Comparison of ENCODE assay signal across 8 mouse cellular contexts in genomic region chr7:24954450-24954849, GRCm38 (mm10). TPM values are rescaled to one million over a fixed set of nuclear protein-coding genes. Genes with fewer than 3 reads are reported as not detected.
A peak's percentile ranks its signal among the peaks of the same experiment; 100 is the strongest.
DNase-seq lines count a peak whose midpoint lies in the region; ATAC-seq and TF ChIP-seq lines count a peak whose summit lies in the region.

No protein-coding gene starts in this region.

- H3K27me3 ChIP-seq in forebrain, postnatal 0 days (ENCODE audit: insufficient read depth, low read length): peaks cover 54% of the 10 kb centered on the region
- H3K27me3 ChIP-seq in liver, embryonic 11.5 days (replicated peaks; ENCODE audit: control insufficient read depth, insufficient read depth, low read length): peaks cover 80% of the 10 kb centered on the region
- peaks cover 47% of the 10 kb centered on the region for H3K27me3 ChIP-seq in small intestine, adult 2 months (ENCODE audit: control insufficient read depth, insufficient read depth, low read length)

- H3K9ac ChIP-seq in forebrain, postnatal 0 days: peak overlapping the region; percentile 18; the same call in 1 of the 2 replicates
- H3K9ac ChIP-seq in liver, embryonic 11.5 days (ENCODE audit: low read depth, low read length): no peak overlapping the region

- peak; percentile 58 for DNase-seq in 416B (ENCODE audit: low read depth)
- peak; percentile 41 for DNase-seq in CD4-positive helper T cell, adult 2 months (ENCODE audit: low read depth, low spot score)
- DNase-seq in forebrain, postnatal 0 days: no peak
- DNase-seq in liver, embryonic 11.5 days (ENCODE audit: low spot score): no peak
- DNase-seq in frontal cortex, postnatal 25 days (ENCODE audit: low spot score in 2 of 2): no peak

- TF ChIP-seq POLR2A in small intestine, adult 2 months (IDR thresholded peaks at IDR 0.05; ENCODE audit: low read depth, low read length): no peak

- H3K4me3 ChIP-seq in forebrain, postnatal 0 days (ENCODE audit: low read depth, low read length): peak overlapping the region; percentile 28
- peak overlapping the region; percentile 42 for H3K4me3 ChIP-seq in liver, embryonic 11.5 days (ENCODE audit: low read depth, low read length)
- H3K4me3 ChIP-seq in small intestine, adult 2 months (ENCODE audit: low read depth, low read length): peak overlapping the region; percentile 56

- no peak for TF ChIP-seq CTCF in forebrain, postnatal 0 days (IDR thresholded peaks at IDR 0.05; ENCODE audit: low read depth)
- TF ChIP-seq CTCF in small intestine, adult 2 months (IDR thresholded peaks at IDR 0.05; ENCODE audit: extremely low read depth, insufficient read length, insufficient replicate concordance, low read depth, low read length): no peak

- no peak overlapping the region for H3K27ac ChIP-seq in forebrain, postnatal 0 days (ENCODE audit: low read depth, low read length)
- no peak overlapping the region for H3K27ac ChIP-seq in liver, embryonic 11.5 days (ENCODE audit: low read depth, low read length)
- no peak overlapping the region for H3K27ac ChIP-seq in small intestine, adult 2 months (ENCODE audit: insufficient read depth, low read depth, low read length)

- no peaks in the 10 kb centered on the region for H3K4me1 ChIP-seq in forebrain, postnatal 0 days (ENCODE audit: insufficient read depth)
- H3K4me1 ChIP-seq in liver, embryonic 11.5 days (replicated peaks; ENCODE audit: control insufficient read depth, insufficient read depth, low read length): peaks cover 3% of the 10 kb centered on the region; the same call in 1 of the 2 replicates
- H3K4me1 ChIP-seq in small intestine, adult 2 months (ENCODE audit: control insufficient read depth, insufficient read depth, insufficient read length, low read length): peaks cover 6% of the 10 kb centered on the region

- no peaks in the 10 kb centered on the region for H3K9me3 ChIP-seq in forebrain, postnatal 0 days (ENCODE audit: low read length)
- no peaks in the 10 kb centered on the region for H3K9me3 ChIP-seq in liver, embryonic 11.5 days (ENCODE audit: control insufficient read depth, low read length)

- peak overlapping the region; percentile 48 for H3K4me2 ChIP-seq in forebrain, postnatal 0 days (ENCODE audit: low read depth)
- peak overlapping the region; percentile 61 for H3K4me2 ChIP-seq in liver, embryonic 11.5 days

- ATAC-seq in forebrain, postnatal 0 days: peak; percentile 34; the same call in 1 of the 2 replicates
- no peak for ATAC-seq in liver, embryonic 11.5 days (replicated peaks; ENCODE audit: low FRiP score)
- ATAC-seq in megakaryocyte-erythroid progenitor cell, adult 5-6 weeks (replicated peaks; ENCODE audit: low FRiP score, low TSS enrichment, poor library complexity, severe bottlenecking): no peak
- no peak for ATAC-seq in cerebellum, adult (ENCODE audit: insufficient number of reproducible peaks, low FRiP score, low TSS enrichment)

- WGBS in forebrain, postnatal 0 days: 3% methylated on average over 29 of the region's 30 CpGs
- WGBS in liver, embryonic 11.5 days: 2% methylated on average over 27 of the region's 30 CpGs
- WGBS in small intestine, adult 2 months: 4% methylated on average over 30 of the region's 30 CpGs

- no peaks in the 10 kb centered on the region for H3K36me3 ChIP-seq in forebrain, postnatal 0 days (ENCODE audit: insufficient read depth)
- no peaks in the 10 kb centered on the region for H3K36me3 ChIP-seq in liver, embryonic 11.5 days (ENCODE audit: control insufficient read depth, insufficient read depth, low read length)
- no peaks in the 10 kb centered on the region for H3K36me3 ChIP-seq in small intestine, adult 2 months (ENCODE audit: control insufficient read depth, insufficient read depth, low read length)

RNA-seq across cellular contexts. Expression of gene Gm4881, which starts 10.2 kb away (rescaled TPM):
- total RNA-seq in forebrain, postnatal 0 days (2014; rRNA removed): 0.54 and 2.1 TPM in 2 replicates
- 0.33 and 0.97 TPM in 2 replicates for polyA plus RNA-seq in forebrain, postnatal 0 days (2015; fragmentation: Nextera tagmentation; extraction: Ambion mirVana)
- polyA plus RNA-seq in liver, embryonic 11.5 days (2014; fragmentation: Nextera tagmentation; extraction: Ambion mirVana): not detected in 2 replicates
- not detected in 2 replicates for polyA plus RNA-seq in small intestine, adult 2 months (2012; rRNA removed)
- total RNA-seq in megakaryocyte-erythroid progenitor cell, adult 5-6 weeks (2014; fragmentation: Nextera tagmentation): not detected in 2 replicates
- total RNA-seq in megakaryocyte-erythroid progenitor cell, adult 5-6 weeks (2017): not detected in 2 replicates

RNA-seq across cellular contexts. Expression of gene Rabac1, which starts 18.1 kb away (rescaled TPM):
- 359 and 362 TPM in 2 replicates for total RNA-seq in forebrain, postnatal 0 days (2014; rRNA removed)
- polyA plus RNA-seq in forebrain, postnatal 0 days (2015; fragmentation: Nextera tagmentation; extraction: Ambion mirVana): 393 and 448 TPM in 2 replicates
- polyA plus RNA-seq in liver, embryonic 11.5 days (2014; fragmentation: Nextera tagmentation; extraction: Ambion mirVana): 91.3 and 101 TPM in 2 replicates
- 262 and 282 TPM in 2 replicates for polyA plus RNA-seq in small intestine, adult 2 months (2012; rRNA removed)
- 128 and 146 TPM in 2 replicates for total RNA-seq in megakaryocyte-erythroid progenitor cell, adult 5-6 weeks (2014; fragmentation: Nextera tagmentation)
- 38.0 and 103 TPM in 2 replicates for total RNA-seq in megakaryocyte-erythroid progenitor cell, adult 5-6 weeks (2017)

RNA-seq across cellular contexts. Expression of gene Atp1a3, which starts 51.3 kb away (rescaled TPM):
- total RNA-seq in forebrain, postnatal 0 days (2014; rRNA removed): 204 and 256 TPM in 2 replicates
- 432 and 535 TPM in 2 replicates for polyA plus RNA-seq in forebrain, postnatal 0 days (2015; fragmentation: Nextera tagmentation; extraction: Ambion mirVana)
- 1.4 and 1.5 TPM in 2 replicates for polyA plus RNA-seq in liver, embryonic 11.5 days (2014; fragmentation: Nextera tagmentation; extraction: Ambion mirVana)
- polyA plus RNA-seq in small intestine, adult 2 months (2012; rRNA removed): 2.9 and 3.1 TPM in 2 replicates
- total RNA-seq in megakaryocyte-erythroid progenitor cell, adult 5-6 weeks (2014; fragmentation: Nextera tagmentation): not detected in 2 replicates
- total RNA-seq in megakaryocyte-erythroid progenitor cell, adult 5-6 weeks (2017): 0.75 TPM in 1 of 2 replicates, not detected in the other

RNA-seq across cellular contexts. Expression of gene Arhgef1, which starts 51.7 kb away (rescaled TPM):
- 24.5 and 30.3 TPM in 2 replicates for total RNA-seq in forebrain, postnatal 0 days (2014; rRNA removed)
- 16.7 and 26.8 TPM in 2 replicates for polyA plus RNA-seq in forebrain, postnatal 0 days (2015; fragmentation: Nextera tagmentation; extraction: Ambion mirVana)
- 98.6 and 103 TPM in 2 replicates for polyA plus RNA-seq in liver, embryonic 11.5 days (2014; fragmentation: Nextera tagmentation; extraction: Ambion mirVana)
- 106 and 209 TPM in 2 replicates for polyA plus RNA-seq in small intestine, adult 2 months (2012; rRNA removed)
- 104 and 120 TPM in 2 replicates for total RNA-seq in megakaryocyte-erythroid progenitor cell, adult 5-6 weeks (2014; fragmentation: Nextera tagmentation)
- total RNA-seq in megakaryocyte-erythroid progenitor cell, adult 5-6 weeks (2017): 21.9 and 32.8 TPM in 2 replicates

RNA-seq across cellular contexts. Expression of gene Cd79a, which starts 57.3 kb away (rescaled TPM):
- total RNA-seq in forebrain, postnatal 0 days (2014; rRNA removed): 0.15 and 0.33 TPM in 2 replicates
- polyA plus RNA-seq in forebrain, postnatal 0 days (2015; fragmentation: Nextera tagmentation; extraction: Ambion mirVana): 0.47 and 0.54 TPM in 2 replicates
- 0.12 TPM in 1 of 2 replicates, not detected in the other for polyA plus RNA-seq in liver, embryonic 11.5 days (2014; fragmentation: Nextera tagmentation; extraction: Ambion mirVana)
- polyA plus RNA-seq in small intestine, adult 2 months (2012; rRNA removed): 23.2 and 54.3 TPM in 2 replicates
- 1.5 and 29.5 TPM in 2 replicates for total RNA-seq in megakaryocyte-erythroid progenitor cell, adult 5-6 weeks (2014; fragmentation: Nextera tagmentation)
- 4.4 TPM in 1 of 2 replicates, not detected in the other for total RNA-seq in megakaryocyte-erythroid progenitor cell, adult 5-6 weeks (2017)

Comparison
In these comparisons a context has a peak if more than half of its experiments do, and no peak if none do; other contexts are left out.
1. DNase-seq: peak in 416B (single experiment) and CD4-positive helper T cell, adult 2 months (single experiment); none in forebrain, postnatal 0 days (single experiment), liver, embryonic 11.5 days (single experiment) and frontal cortex, postnatal 25 days (0 of 2).
2. RNA of gene Atp1a3, which starts 51.3 kb away (polyA plus RNA-seq): 432 to 535 TPM in forebrain, postnatal 0 days; 2.9 to 3.1 TPM in small intestine, adult 2 months and 1.4 to 1.5 TPM in liver, embryonic 11.5 days; every median in the first group is over 100 times any median in the second.
3. Peak in every context shown above with its lines, with median percentiles within 50 percentile points of each other: H3K4me3 ChIP-seq.